Mouse (Mus musculus) midbrain, embryonic 13.5 days (tissue): ENCODE data around the gene Klra2. TPM values are rescaled to one million over a fixed set of nuclear protein-coding genes. Genes with fewer than 3 reads are reported as not detected.
A peak's percentile ranks its signal among the peaks of the same experiment; 100 is the strongest.
"Not testable (repeated sequence)": the region's sequence is repeated elsewhere in the genome, so short reads cannot be mapped to it uniquely, and the experiment has no call there.

Experiments
- ATAC-seq: fragments of 200-750 bp; cut with Nextera tagmentation; 2 replicates; pipeline ENCODE4 v1.8.0; 2017; ENCODE audit warnings: mild to moderate bottlenecking, moderate TSS enrichment, moderate library complexity
- H3K27ac ChIP-seq: fragments of 300-500 bp; sonication (generic); 2 replicates; pipeline ENCODE4 v1.5.1; 2015; ENCODE audit warnings: inconsistent platforms, mild to moderate bottlenecking, moderate library complexity
- H3K27me3 ChIP-seq: fragments of 300-500 bp; sonication (generic); 2 replicates; pipeline ENCODE4 v1.6.1; 2015; ENCODE audit warnings: mild to moderate bottlenecking, inconsistent platforms
- H3K36me3 ChIP-seq: fragments of 300-500 bp; sonication (generic); 2 replicates; pipeline ENCODE4 v1.6.1; 2015; ENCODE audit warnings: mild to moderate bottlenecking, inconsistent platforms
- H3K4me1 ChIP-seq: fragments of 300-500 bp; sonication (generic); replicated peaks from 2 replicates; pipeline ENCODE4 v1.6.1; 2015; ENCODE audit warnings: inconsistent platforms
- H3K4me2 ChIP-seq: fragments of 300-500 bp; sonication (generic); replicated peaks from 2 replicates; pipeline ENCODE4 v1.6.1; 2015; ENCODE audit warnings: moderate library complexity, mild to moderate bottlenecking, inconsistent platforms
- H3K4me3 ChIP-seq: fragments of 300-500 bp; sonication (generic); replicated peaks from 2 replicates; pipeline ENCODE4 v1.5.1; 2015; ENCODE audit warnings: mild to moderate bottlenecking, inconsistent platforms
- H3K9ac ChIP-seq: fragments of 300-500 bp; sonication (generic); replicated peaks from 2 replicates; pipeline ENCODE4 v1.6.1; 2015; ENCODE audit warnings: mild to moderate bottlenecking, inconsistent platforms
- H3K9me3 ChIP-seq: fragments of 300-500 bp; sonication (generic); 2 replicates; pipeline ENCODE4 v1.6.1; 2016; ENCODE audit warnings: mild to moderate bottlenecking, inconsistent platforms
- WGBS: fragments of 180-500 bp; shearing (Covaris S2); methylation state at CpG from one replicate; pipeline ENCODE4 v1.1.7; 2015; 5-methylcytosine and 5-hydroxymethylcytosine counted together
- polyA plus RNA-seq: library from polyadenylated mRNA; unstranded; fragments of >200 nt; fragmentation: Nextera tagmentation; extraction: Ambion mirVana; gene quantifications from 2 replicates; pipeline ENCODE4 v1.2.1, GENCODE M21; 2015

Klra2 gene
- polyA plus RNA-seq = not detected in 2 replicates

- WGBS = 82% methylated on average over 2 of the region's 2 CpGs
- H3K9me3 ChIP-seq = no peaks in the 10 kb centered on the region
- no peak for ATAC-seq
- H3K4me1 ChIP-seq = no peaks in the 10 kb centered on the region
- no peak within 1 kb of the TSS for H3K27ac ChIP-seq
- no peaks in the 10 kb centered on the region for H3K27me3 ChIP-seq
- H3K4me2 ChIP-seq = no peak within 1 kb of the TSS
- no peak within 1 kb of the TSS for H3K4me3 ChIP-seq
- H3K36me3 ChIP-seq = no peaks in the 10 kb centered on the region
- no peak within 1 kb of the TSS for H3K9ac ChIP-seq
Measured at GRCm38 (mm10) chr6:131247206-131247605, at the start of gene Klra2. Gene Klra2 (minus strand): TSS chr6:131247362.

- H3K9me3 ChIP-seq = no peaks in the 10 kb centered on the region
- H3K4me2 ChIP-seq = no peak overlapping the region
- no peak overlapping the region for H3K4me3 ChIP-seq
- H3K4me1 ChIP-seq = peaks cover 11% of the 10 kb centered on the region
- H3K36me3 ChIP-seq = no peaks in the 10 kb centered on the region
- no peaks in the 10 kb centered on the region for H3K27me3 ChIP-seq
- ATAC-seq = no peak
- 92% methylated on average over 5 of the region's 5 CpGs for WGBS
- no peak overlapping the region for H3K9ac ChIP-seq
- no peak overlapping the region for H3K27ac ChIP-seq
Measured at GRCm38 (mm10) chr6:131294435-131295112, 47.4 kb upstream of the Klra2 start.

GRCm38 (mm10) chr6:131293916-131294315 is 46.8 kb upstream of the Klra2 start:
- H3K36me3 ChIP-seq = no peaks in the 10 kb centered on the region
- no peak overlapping the region for H3K9ac ChIP-seq
- H3K4me2 ChIP-seq = no peak overlapping the region
- 93% methylated on average over 5 of the region's 5 CpGs for WGBS
- H3K4me3 ChIP-seq = peak overlapping the region; percentile 66; the same call in 1 of the 2 replicates
- no peak overlapping the region for H3K27ac ChIP-seq
- H3K9me3 ChIP-seq = no peaks in the 10 kb centered on the region
- no peak for ATAC-seq
- no peaks in the 10 kb centered on the region for H3K27me3 ChIP-seq
- H3K4me1 ChIP-seq = peaks cover 11% of the 10 kb centered on the region

- Histone ChIP-seq H3K4me2 (peak within 1 kb of the TSS; percentile 65), H3K36me3 (peaks cover 1% of the 10 kb centered on the region; the same call in 1 of the 2 replicates), H3K4me1 (peaks cover 11% of the 10 kb centered on the region), H3K4me3 (peak within 1 kb of the TSS; percentile 66), H3K27me3 (no peaks in the 10 kb centered on the region), H3K9me3 (no peaks in the 10 kb centered on the region), H3K27ac (peak within 1 kb of the TSS; percentile 45), H3K9ac (peak within 1 kb of the TSS; percentile 74)
- ATAC-seq = peak; percentile 91
- WGBS = 2% methylated on average over 50 of the region's 51 CpGs
Measured at GRCm38 (mm10) chr6:131292991-131293788, 46.0 kb upstream of the Klra2 start, which contains the start of gene Magohb. Gene Magohb (minus strand): TSS chr6:131293244.

- Histone ChIP-seq H3K4me2 (peak overlapping the region; percentile 65), H3K4me1 (peaks cover 11% of the 10 kb centered on the region), H3K27ac (peak overlapping the region; percentile 25; the same call in 1 of the 2 replicates), H3K4me3 (peak overlapping the region; percentile 66), H3K9ac (peak overlapping the region; percentile 74), H3K27me3 (no peaks in the 10 kb centered on the region), H3K9me3 (no peaks in the 10 kb centered on the region), H3K36me3 (peaks cover 8% of the 10 kb centered on the region)
- ATAC-seq = peak; percentile 37
- WGBS = 28% methylated on average over 10 of the region's 10 CpGs
Measured at GRCm38 (mm10) chr6:131292276-131292990, 45.3 kb upstream of the Klra2 start.

- H3K4me1 ChIP-seq = peaks cover 11% of the 10 kb centered on the region
- WGBS = 16% methylated on average over 2 of the region's 2 CpGs
- no peak overlapping the region for H3K27ac ChIP-seq
- H3K9me3 ChIP-seq = no peaks in the 10 kb centered on the region
- peaks cover 13% of the 10 kb centered on the region for H3K36me3 ChIP-seq
- no peaks in the 10 kb centered on the region for H3K27me3 ChIP-seq
- no peak for ATAC-seq
- H3K4me3 ChIP-seq = no peak overlapping the region
- no peak overlapping the region for H3K9ac ChIP-seq
- no peak overlapping the region for H3K4me2 ChIP-seq
Measured at GRCm38 (mm10) chr6:131290430-131290829, 43.3 kb upstream of the Klra2 start.

GRCm38 (mm10) chr6:131278160-131278559 is 31.0 kb upstream of the Klra2 start:
- H3K4me2 ChIP-seq, ATAC-seq, H3K4me3 ChIP-seq, H3K9ac ChIP-seq, H3K4me1 ChIP-seq, H3K27me3 ChIP-seq, H3K9me3 ChIP-seq, H3K27ac ChIP-seq: not testable (repeated sequence)
- H3K36me3 ChIP-seq = peaks cover 36% of the 10 kb centered on the region
- WGBS = 99% methylated on average over 2 of the region's 2 CpGs

GRCm38 (mm10) chr6:131276659-131277058 is 29.5 kb upstream of the Klra2 start:
- no peak overlapping the region for H3K27ac ChIP-seq
- H3K36me3 ChIP-seq = peaks cover 20% of the 10 kb centered on the region
- 95% methylated on average over 4 of the region's 4 CpGs for WGBS
- H3K27me3 ChIP-seq = no peaks in the 10 kb centered on the region
- no peak overlapping the region for H3K4me3 ChIP-seq
- no peak for ATAC-seq
- no peak overlapping the region for H3K9ac ChIP-seq
- H3K4me1 ChIP-seq = no peaks in the 10 kb centered on the region
- H3K9me3 ChIP-seq = no peaks in the 10 kb centered on the region
- H3K4me2 ChIP-seq = no peak overlapping the region

- 93% methylated on average over 1 of the region's 1 CpGs for WGBS
- H3K27me3 ChIP-seq = no peaks in the 10 kb centered on the region
- no peak overlapping the region for H3K4me2 ChIP-seq
- no peak overlapping the region for H3K4me3 ChIP-seq
- H3K4me1 ChIP-seq = no peaks in the 10 kb centered on the region
- H3K36me3 ChIP-seq = peaks cover 9% of the 10 kb centered on the region
- no peak overlapping the region for H3K9ac ChIP-seq
- H3K9me3 ChIP-seq = no peaks in the 10 kb centered on the region
- no peak overlapping the region for H3K27ac ChIP-seq
- ATAC-seq = no peak
Measured at GRCm38 (mm10) chr6:131272311-131272710, 25.1 kb upstream of the Klra2 start.

GRCm38 (mm10) chr6:131270312-131270711 is 23.1 kb upstream of the Klra2 start:
- Histone ChIP-seq H3K27ac (no peak overlapping the region), H3K4me2 (no peak overlapping the region), H3K9ac (no peak overlapping the region), H3K27me3 (no peaks in the 10 kb centered on the region), H3K4me1 (no peaks in the 10 kb centered on the region), H3K4me3 (no peak overlapping the region), H3K36me3 (no peaks in the 10 kb centered on the region), H3K9me3 (no peaks in the 10 kb centered on the region)
- WGBS = 38% methylated on average over 1 of the region's 1 CpGs
- no peak for ATAC-seq

- Histone ChIP-seq H3K36me3 (no peaks in the 10 kb centered on the region), H3K4me2 (no peak overlapping the region), H3K9ac (no peak overlapping the region), H3K27me3 (no peaks in the 10 kb centered on the region), H3K4me3 (no peak overlapping the region), H3K9me3 (no peaks in the 10 kb centered on the region), H3K27ac (no peak overlapping the region), H3K4me1 (no peaks in the 10 kb centered on the region)
- ATAC-seq = no peak
- 91% methylated on average over 2 of the region's 2 CpGs for WGBS
Measured at GRCm38 (mm10) chr6:131269599-131269998, 22.4 kb upstream of the Klra2 start.

GRCm38 (mm10) chr6:131264175-131264574 is 17.0 kb upstream of the Klra2 start:
- H3K27ac ChIP-seq = no peak overlapping the region

More at GRCm38 (mm10) chr6:131264175-131264574, 17.0 kb upstream of the Klra2 start:
- H3K4me2 ChIP-seq = no peak overlapping the region
- H3K4me3 ChIP-seq = no peak overlapping the region
- no peaks in the 10 kb centered on the region for H3K36me3 ChIP-seq
- H3K9me3 ChIP-seq = no peaks in the 10 kb centered on the region
- 90% methylated on average over 5 of the region's 5 CpGs for WGBS
- no peaks in the 10 kb centered on the region for H3K27me3 ChIP-seq
- H3K9ac ChIP-seq = no peak overlapping the region
- no peaks in the 10 kb centered on the region for H3K4me1 ChIP-seq
- ATAC-seq = no peak
